Mouse (Mus musculus) forebrain, embryonic 12.5 days (tissue): ENCODE results near the gene Ap3d1. TPM values are rescaled to one million over a fixed set of nuclear protein-coding genes. Genes with fewer than 3 reads are reported as not detected.
A peak's percentile ranks its signal among the peaks of the same experiment; 100 is the strongest.

Experiments used
- ATAC-seq: fragments of 200-750 bp; cut with Nextera tagmentation; 2 replicates; pipeline ENCODE4 v1.8.0; 2017; ENCODE audit warnings: moderate TSS enrichment; ENCODE audit not compliant: low FRiP score
- H3K27ac ChIP-seq: fragments of 300-500 bp; sonication (generic); 2 replicates; pipeline ENCODE4 v1.5.1; 2016; ENCODE audit warnings: mild to moderate bottlenecking
- H3K27me3 ChIP-seq: fragments of 300-500 bp; sonication (generic); 2 replicates; pipeline ENCODE4 v1.6.1; 2016; ENCODE audit warnings: mild to moderate bottlenecking
- H3K36me3 ChIP-seq: fragments of 300-500 bp; sonication (generic); replicated peaks from 2 replicates; pipeline ENCODE4 v1.6.1; 2016; ENCODE audit warnings: mild to moderate bottlenecking
- H3K4me1 ChIP-seq: fragments of 300-500 bp; sonication (generic); 2 replicates; pipeline ENCODE4 v1.6.1; 2016
- H3K4me2 ChIP-seq: fragments of 300-500 bp; sonication (generic); 2 replicates; pipeline ENCODE4 v1.6.1; 2016; ENCODE audit warnings: mild to moderate bottlenecking, moderate library complexity
- H3K4me3 ChIP-seq: fragments of 300-500 bp; sonication (generic); replicated peaks from 2 replicates; pipeline ENCODE4 v1.5.1; 2016; ENCODE audit warnings: mild to moderate bottlenecking
- H3K9ac ChIP-seq: fragments of 300-500 bp; sonication (generic); 2 replicates; pipeline ENCODE4 v1.6.1; 2016; ENCODE audit warnings: mild to moderate bottlenecking
- H3K9me3 ChIP-seq: fragments of 300-500 bp; sonication (generic); 2 replicates; pipeline ENCODE4 v1.6.1; 2016
- WGBS: fragments of 180-500 bp; shearing (Covaris S2); methylation state at CpG from one replicate; pipeline ENCODE4 v1.1.7; 2016; 5-methylcytosine and 5-hydroxymethylcytosine counted together
- polyA plus RNA-seq: library from polyadenylated mRNA; unstranded; fragments of >200 nt; fragmentation: Nextera tagmentation; extraction: Ambion mirVana; gene quantifications from 2 replicates; pipeline ENCODE4 v1.2.1, GENCODE M21; 2016

The Ap3d1 gene
- polyA plus RNA-seq, 1 experiment from 2014 or later: 87.5 TPM

DNA sequence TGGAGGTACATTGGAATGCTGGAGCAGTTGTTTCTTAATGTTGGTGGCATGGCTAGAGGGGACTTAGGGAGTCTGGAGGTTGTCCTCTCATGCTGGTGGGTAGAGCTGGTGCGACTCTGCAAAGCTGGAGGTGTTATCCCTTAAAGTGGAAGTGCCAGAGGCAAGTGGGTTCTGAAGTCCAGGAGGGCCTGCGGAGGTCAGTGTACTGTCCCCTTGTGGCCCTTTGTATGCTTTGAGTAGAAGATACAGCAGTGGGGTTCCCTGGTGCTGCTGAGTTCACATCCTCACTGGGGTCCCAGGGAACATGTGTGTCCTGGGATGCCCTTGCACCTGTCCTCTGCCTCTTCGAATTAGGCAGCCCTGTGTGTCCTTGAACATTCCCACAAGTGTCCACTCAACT is 14.0 kb upstream of the Ap3d1 start:
- no peak overlapping the region for H3K27ac ChIP-seq
- WGBS: 30% methylated on average over 3 of the region's 3 CpGs

DNA sequence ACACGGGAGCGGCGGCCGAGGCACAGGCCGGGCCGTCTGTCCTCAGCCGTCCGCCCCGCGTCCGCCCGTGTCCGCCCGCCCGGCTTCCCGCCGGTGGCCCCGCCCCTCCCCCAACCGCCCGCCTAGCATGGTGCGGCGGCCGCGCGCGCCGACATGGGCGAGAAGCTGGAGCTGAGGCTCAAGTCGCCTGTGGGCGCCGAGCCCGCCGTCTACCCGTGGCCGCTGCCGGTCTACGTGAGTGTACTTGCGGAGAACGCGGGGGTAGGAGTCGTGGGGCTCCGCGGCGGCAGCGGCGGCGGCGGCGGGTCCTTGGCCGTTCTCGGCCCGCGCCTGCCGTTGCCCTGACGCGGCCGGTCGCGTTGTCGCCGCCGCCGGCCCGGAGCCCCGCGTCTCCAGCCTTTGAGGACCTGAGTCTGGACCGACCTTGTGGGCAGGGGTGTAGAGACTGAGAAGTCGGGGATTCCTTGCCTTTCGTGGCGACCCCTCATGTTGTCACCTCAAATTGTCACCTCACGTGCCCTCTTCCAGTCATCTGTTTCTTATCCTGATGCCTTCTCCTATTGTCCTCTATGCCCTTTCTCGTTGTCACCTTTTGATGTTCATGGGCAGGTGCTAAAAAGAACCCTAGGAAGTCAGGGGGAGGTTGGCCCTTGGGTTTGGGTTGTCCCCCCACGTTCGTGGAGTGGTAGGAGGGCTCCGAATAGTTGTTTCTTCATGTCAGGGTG is 13.4 kb upstream of the Ap3d1 start:
- WGBS: under 1% methylated on average over 66 of the region's 75 CpGs
- Histone ChIP-seq H3K9me3 (no peaks in the 10 kb centered on the region), H3K4me2 (peak overlapping the region; percentile 98), H3K36me3 (no peaks in the 10 kb centered on the region; the same call in 1 of the 2 replicates), H3K27me3 (no peaks in the 10 kb centered on the region), H3K4me1 (peaks cover 53% of the 10 kb centered on the region), H3K4me3 (peak overlapping the region; percentile 99), H3K9ac (peak overlapping the region; percentile 98), H3K27ac (peak overlapping the region; percentile 86)
- ATAC-seq: no peak

More for the DNA sequence above, 14.0 kb upstream of the Ap3d1 start:
- peak overlapping the region; percentile 99 for H3K4me3 ChIP-seq
- peaks cover 60% of the 10 kb centered on the region for H3K4me1 ChIP-seq
- H3K36me3 ChIP-seq: no peaks in the 10 kb centered on the region; the same call in 1 of the 2 replicates
- no peaks in the 10 kb centered on the region for H3K27me3 ChIP-seq
- H3K9ac ChIP-seq: peak overlapping the region; percentile 98
- H3K9me3 ChIP-seq: no peaks in the 10 kb centered on the region
- ATAC-seq: no peak
- H3K4me2 ChIP-seq: peak overlapping the region; percentile 98

- 2% methylated on average over 54 of the region's 57 CpGs for WGBS
- peaks cover 52% of the 10 kb centered on the region for H3K4me1 ChIP-seq
- peak within 1 kb of the TSS; percentile 98 for H3K9ac ChIP-seq
- no peaks in the 10 kb centered on the region; the same call in 1 of the 2 replicates for H3K36me3 ChIP-seq
- H3K4me3 ChIP-seq: peak within 1 kb of the TSS; percentile 99
- H3K27me3 ChIP-seq: no peaks in the 10 kb centered on the region
- ATAC-seq: peak; percentile 91
- H3K4me2 ChIP-seq: peak within 1 kb of the TSS; percentile 98
- H3K27ac ChIP-seq: peak within 1 kb of the TSS; percentile 86
- no peaks in the 10 kb centered on the region for H3K9me3 ChIP-seq
Observed at GRCm38 (mm10) chr10:80754594-80755290, 12.7 kb upstream of the Ap3d1 start, which contains the start of gene Dot1l. Gene Dot1l, plus strand, starts transcription at chr10:80755206.

DNA sequence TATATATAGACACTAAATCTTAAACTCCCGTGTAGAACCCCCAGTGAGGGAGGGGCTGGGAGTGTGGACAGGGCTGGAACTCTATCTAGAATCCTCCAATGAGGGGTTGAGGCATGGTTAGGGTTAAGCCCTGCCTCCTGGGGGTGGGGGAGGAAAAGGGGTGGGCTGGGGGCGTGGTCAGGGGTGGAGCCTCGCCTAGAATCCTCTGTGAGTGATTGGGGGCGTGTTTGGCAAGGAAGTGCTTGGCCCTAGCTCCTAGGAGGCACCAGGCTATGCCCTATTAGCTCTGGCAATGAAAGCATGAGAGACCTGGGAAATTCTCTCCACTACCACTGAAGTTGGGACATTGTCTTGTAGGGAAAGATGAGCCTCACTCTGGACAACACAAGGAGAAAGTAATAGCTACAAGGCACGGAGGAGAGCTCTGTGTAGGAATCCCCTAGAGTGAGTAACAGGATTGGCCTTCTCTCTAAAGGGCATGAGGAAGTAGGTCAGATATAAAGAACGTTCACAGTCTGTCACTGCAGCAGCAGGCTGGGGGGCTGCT is 10.1 kb upstream of the Ap3d1 start:
- Histone ChIP-seq H3K4me3 (peak overlapping the region; percentile 14; the same call in 1 of the 2 replicates), H3K4me2 (peak overlapping the region; percentile 41), H3K9me3 (no peaks in the 10 kb centered on the region), H3K9ac (no peak overlapping the region), H3K36me3 (no peaks in the 10 kb centered on the region), H3K27ac (no peak overlapping the region), H3K27me3 (no peaks in the 10 kb centered on the region), H3K4me1 (peaks cover 28% of the 10 kb centered on the region)
- peak; percentile 40; the same call in 1 of the 2 replicates for ATAC-seq
- WGBS: 6% methylated on average over 6 of the region's 6 CpGs

GRCm38 (mm10) chr10:80751188-80751832 is 9.2 kb upstream of the Ap3d1 start:
- Histone ChIP-seq H3K9ac (no peak overlapping the region), H3K27me3 (no peaks in the 10 kb centered on the region), H3K27ac (no peak overlapping the region), H3K36me3 (no peaks in the 10 kb centered on the region), H3K4me3 (peak overlapping the region; percentile 14; the same call in 1 of the 2 replicates), H3K4me1 (peaks cover 20% of the 10 kb centered on the region), H3K9me3 (no peaks in the 10 kb centered on the region), H3K4me2 (peak overlapping the region; percentile 41)
- WGBS: 17% methylated on average over 16 of the region's 16 CpGs
- no peak for ATAC-seq

GRCm38 (mm10) chr10:80748609-80749008 is 6.5 kb upstream of the Ap3d1 start:
- Histone ChIP-seq H3K4me1 (peaks cover 13% of the 10 kb centered on the region), H3K9ac (no peak overlapping the region), H3K4me2 (no peak overlapping the region), H3K4me3 (no peak overlapping the region), H3K9me3 (no peaks in the 10 kb centered on the region), H3K27ac (no peak overlapping the region), H3K27me3 (no peaks in the 10 kb centered on the region), H3K36me3 (no peaks in the 10 kb centered on the region)
- ATAC-seq: no peak
- 9% methylated on average over 6 of the region's 6 CpGs for WGBS

DNA sequence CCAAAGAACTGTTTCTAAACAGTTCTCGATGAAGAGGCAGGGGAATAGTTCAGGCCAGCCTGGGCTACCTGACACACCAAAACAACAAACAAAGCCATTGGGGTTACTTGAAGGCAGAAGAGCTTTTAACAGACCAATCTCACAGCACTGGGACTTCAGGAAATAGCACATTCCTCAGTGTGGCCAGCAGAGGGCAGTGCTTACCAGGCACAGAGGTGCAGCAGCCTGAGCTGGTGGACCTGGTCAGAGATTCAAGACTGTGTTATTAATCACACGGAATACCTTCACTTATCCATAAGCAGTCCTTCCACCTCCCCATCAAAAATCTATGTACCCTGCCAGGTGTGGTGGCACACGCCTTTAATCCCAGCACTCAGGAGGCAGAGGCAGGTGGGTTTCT is 5.3 kb upstream of the Ap3d1 start:
- Histone ChIP-seq H3K4me3 (no peak overlapping the region), H3K4me2 (no peak overlapping the region), H3K27me3 (no peaks in the 10 kb centered on the region), H3K4me1 (peaks cover 15% of the 10 kb centered on the region), H3K27ac (no peak overlapping the region), H3K9me3 (no peaks in the 10 kb centered on the region), H3K36me3 (no peaks in the 10 kb centered on the region), H3K9ac (no peak overlapping the region)
- ATAC-seq: no peak
- WGBS: 15% methylated on average over 3 of the region's 3 CpGs

GRCm38 (mm10) chr10:80744262-80744661 is 2.2 kb upstream of the Ap3d1 start:
- no peaks in the 10 kb centered on the region for H3K9me3 ChIP-seq
- H3K4me2 ChIP-seq: no peak overlapping the region
- H3K27ac ChIP-seq: no peak overlapping the region
- no peak overlapping the region for H3K9ac ChIP-seq
- H3K4me1 ChIP-seq: peaks cover 26% of the 10 kb centered on the region
- H3K27me3 ChIP-seq: no peaks in the 10 kb centered on the region
- 43% methylated on average over 5 of the region's 5 CpGs for WGBS
- no peak for ATAC-seq
- H3K4me3 ChIP-seq: no peak overlapping the region
- H3K36me3 ChIP-seq: no peaks in the 10 kb centered on the region

GRCm38 (mm10) chr10:80741634-80742179 is 357 bp downstream of the Ap3d1 start:
- H3K36me3 ChIP-seq: peaks cover 9% of the 10 kb centered on the region; the same call in 1 of the 2 replicates
- H3K9ac ChIP-seq: peak overlapping the region; percentile 97
- H3K9me3 ChIP-seq: no peaks in the 10 kb centered on the region
- peak; percentile 24 for ATAC-seq
- peak overlapping the region; percentile 96 for H3K4me2 ChIP-seq
- no peaks in the 10 kb centered on the region for H3K27me3 ChIP-seq
- peak overlapping the region; percentile 89 for H3K27ac ChIP-seq
- peaks cover 35% of the 10 kb centered on the region for H3K4me1 ChIP-seq
- 0% methylated on average over 40 of the region's 46 CpGs for whole genome bisulfite sequencing
- H3K4me3 ChIP-seq: peak overlapping the region; percentile 97

DNA sequence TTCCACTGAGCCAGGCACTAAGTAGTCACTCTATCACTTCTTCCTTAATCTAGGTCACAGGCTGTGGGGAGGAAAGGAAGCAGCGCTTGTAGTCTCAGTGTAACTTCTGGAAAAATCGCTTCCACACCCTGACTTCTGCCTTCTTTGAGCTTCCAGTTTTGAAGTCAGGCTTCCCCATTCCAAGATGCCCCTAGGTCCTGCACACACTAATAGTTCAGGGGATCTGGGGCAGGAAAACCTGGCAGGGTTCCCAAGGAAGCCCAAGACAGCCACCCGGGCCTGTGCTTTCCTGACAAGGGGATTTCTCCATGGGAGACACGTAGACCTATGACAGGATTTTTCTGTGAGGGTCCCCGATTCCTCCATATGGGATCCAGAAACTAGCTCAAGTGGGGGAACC is 918 bp downstream of the Ap3d1 start:
- no peaks in the 10 kb centered on the region for H3K9me3 ChIP-seq
- peak overlapping the region; percentile 96 for H3K4me2 ChIP-seq
- no peaks in the 10 kb centered on the region for H3K27me3 ChIP-seq
- H3K27ac ChIP-seq: no peak overlapping the region
- peaks cover 35% of the 10 kb centered on the region for H3K4me1 ChIP-seq
- H3K9ac ChIP-seq: peak overlapping the region; percentile 97
- H3K4me3 ChIP-seq: peak overlapping the region; percentile 97
- H3K36me3 ChIP-seq: peaks cover 11% of the 10 kb centered on the region; the same call in 1 of the 2 replicates
- 42% methylated on average over 5 of the region's 5 CpGs for WGBS
- no peak for ATAC-seq

DNA sequence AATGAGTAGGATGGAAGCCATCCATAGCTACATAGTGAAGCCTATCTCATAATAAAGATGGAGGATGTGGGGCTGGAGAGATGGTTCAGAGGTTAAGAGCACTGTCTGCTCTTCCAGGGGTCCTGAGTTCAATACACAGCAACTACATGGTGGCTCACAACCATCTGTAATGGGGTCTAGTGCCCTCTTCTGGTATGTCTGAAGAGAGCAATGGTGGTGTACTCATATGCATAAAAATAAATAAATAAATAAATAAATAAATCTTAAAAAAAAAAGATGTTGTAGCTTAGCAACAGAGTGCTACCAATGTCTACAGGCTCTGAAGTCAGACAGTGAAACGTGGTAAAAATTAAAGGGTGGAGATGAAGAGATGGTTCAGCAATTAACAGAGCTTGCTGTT is 3.4 kb downstream of the Ap3d1 start:
- Histone ChIP-seq H3K27me3 (no peaks in the 10 kb centered on the region), H3K4me3 (no peak overlapping the region), H3K4me1 (peaks cover 35% of the 10 kb centered on the region), H3K36me3 (peaks cover 23% of the 10 kb centered on the region; the same call in 1 of the 2 replicates), H3K9ac (no peak overlapping the region), H3K9me3 (no peaks in the 10 kb centered on the region), H3K4me2 (no peak overlapping the region), H3K27ac (no peak overlapping the region)
- no peak for ATAC-seq
- WGBS: 80% methylated on average over 1 of the region's 1 CpGs

DNA sequence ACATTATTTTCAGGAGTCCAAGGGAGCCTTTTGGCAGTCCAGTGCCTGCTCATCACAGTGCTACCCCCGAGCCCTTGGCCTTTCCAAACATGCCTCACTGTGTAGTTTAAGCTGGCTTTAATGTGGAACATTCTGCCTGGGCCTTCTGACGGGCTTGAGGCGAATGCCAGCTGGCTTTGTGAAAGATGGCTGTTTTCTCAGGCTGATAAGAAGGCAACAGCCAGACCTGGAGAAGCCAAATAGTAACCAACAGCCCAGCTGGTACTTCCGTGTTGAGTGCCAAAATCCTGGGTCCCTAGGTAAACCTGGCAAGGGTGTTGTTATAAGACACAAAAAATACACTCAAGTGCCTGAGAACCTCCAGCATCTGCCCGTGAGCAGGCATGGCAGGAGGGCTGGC is 5.3 kb downstream of the Ap3d1 start:
- Histone ChIP-seq H3K27me3 (no peaks in the 10 kb centered on the region), H3K4me2 (no peak overlapping the region), H3K4me1 (peaks cover 30% of the 10 kb centered on the region), H3K4me3 (no peak overlapping the region), H3K9ac (no peak overlapping the region), H3K9me3 (no peaks in the 10 kb centered on the region), H3K27ac (0 out of 2 replicates have a peak overlapping the region, but pooled peaks have one; percentile 10), H3K36me3 (peaks cover 38% of the 10 kb centered on the region)
- no peak for ATAC-seq
- WGBS: 83% methylated on average over 5 of the region's 5 CpGs
